Mouse (Mus musculus): ENCODE results near the gene Palm3.
"Not testable (repeated sequence)": the region's sequence is repeated elsewhere in the genome, so short reads cannot be mapped to it uniquely, and the experiment has no call there.

Gene Palm3

DNA sequence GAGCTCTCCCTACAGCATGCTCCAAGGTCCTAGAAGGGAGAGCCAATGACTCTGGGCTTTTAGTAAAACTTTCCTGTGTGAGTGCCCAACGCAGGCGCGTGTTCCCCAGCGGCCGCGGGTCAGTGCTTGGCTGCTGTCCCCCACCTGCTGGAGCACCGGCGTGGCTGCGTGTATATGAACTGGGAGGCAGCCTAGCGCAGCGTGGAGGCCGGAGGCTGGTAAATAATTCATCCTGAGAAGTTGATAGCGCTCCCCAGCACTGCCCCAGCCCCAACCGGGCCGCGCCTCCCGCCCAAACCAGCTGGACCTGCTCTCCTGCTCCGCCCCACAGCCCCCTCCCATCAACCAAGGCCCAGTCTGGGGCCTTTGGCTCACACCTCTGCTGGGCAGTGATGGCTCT lies at the start of gene Palm3:
Palm3 (plus strand) TSS at position 376 of the 400 bp plus-strand sequence.
- no peak for DNase-seq

DNA sequence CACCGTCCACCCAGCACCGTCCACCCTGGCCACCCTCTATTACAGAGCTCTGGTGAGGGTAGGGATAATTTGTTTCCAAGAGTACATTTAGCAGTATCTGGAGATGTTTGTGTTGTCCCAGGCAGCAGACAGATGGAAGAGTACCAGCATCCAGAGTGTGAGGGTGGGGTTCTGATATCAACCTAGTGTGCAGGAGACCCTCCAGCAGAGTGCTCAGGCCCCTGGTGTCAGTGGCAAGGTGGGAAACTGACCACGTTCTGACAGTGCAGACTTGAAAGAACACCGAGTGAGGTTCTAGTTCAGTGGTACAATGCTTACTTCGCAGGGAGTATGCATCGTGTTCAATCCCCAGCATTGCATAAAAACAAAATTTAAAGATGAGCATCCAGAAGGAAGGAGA lies 49.6 kb upstream of the Palm3 start:
- DNase-seq: no peak

DNA sequence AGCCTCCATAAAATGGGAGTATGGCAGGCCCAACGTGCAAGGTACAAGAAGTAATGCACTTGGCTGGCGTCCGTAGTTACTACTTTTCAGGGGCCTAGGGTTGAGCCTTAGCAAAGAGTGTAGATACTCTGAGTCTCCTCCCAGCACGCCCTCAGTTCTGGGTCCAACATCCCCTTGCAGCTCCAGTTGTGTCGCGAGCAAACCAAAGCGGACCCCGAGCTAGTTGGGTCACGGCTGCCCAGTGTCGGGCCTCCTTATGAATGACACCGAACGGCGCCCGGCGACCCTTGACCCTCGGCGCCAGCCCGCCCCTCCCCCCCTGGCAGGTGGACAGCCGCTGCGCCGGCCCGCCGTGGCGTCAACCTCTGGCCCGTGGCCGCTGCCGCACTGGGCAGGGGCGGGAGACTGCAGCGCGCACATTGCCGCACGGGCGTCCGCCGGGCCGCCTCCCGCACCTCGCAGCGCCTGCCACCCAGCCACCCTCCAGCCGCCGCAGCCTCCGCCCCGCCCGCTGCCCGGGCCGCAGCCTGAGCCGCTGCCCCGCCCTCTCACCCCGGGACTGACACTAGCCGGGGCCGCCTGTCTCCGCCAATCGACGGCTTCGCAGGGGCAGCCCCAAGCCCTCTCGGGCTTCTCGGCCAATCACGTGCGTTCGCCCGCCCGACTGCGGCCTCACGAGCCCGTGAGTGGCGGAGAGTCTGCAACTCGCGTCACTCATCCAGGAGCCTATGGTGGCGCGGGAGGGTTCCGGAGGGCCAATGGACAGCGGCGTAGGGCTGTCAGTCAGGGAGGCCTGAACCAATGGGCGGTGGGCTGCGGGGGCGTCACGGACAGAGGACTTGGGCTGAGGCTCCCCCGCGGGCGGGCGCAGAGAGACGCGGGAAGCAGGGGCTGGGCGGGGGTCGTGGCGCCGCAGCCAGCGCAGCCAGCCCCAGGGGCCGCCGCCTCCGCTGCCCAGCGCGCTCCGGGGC lies 48.8 kb upstream of the Palm3 start, which contains the start of gene Prkaca:
Prkaca (plus strand) TSS at position 844 of the 971 bp plus-strand sequence.
- peak; percentile 97 to 99 for DNase-seq

DNA sequence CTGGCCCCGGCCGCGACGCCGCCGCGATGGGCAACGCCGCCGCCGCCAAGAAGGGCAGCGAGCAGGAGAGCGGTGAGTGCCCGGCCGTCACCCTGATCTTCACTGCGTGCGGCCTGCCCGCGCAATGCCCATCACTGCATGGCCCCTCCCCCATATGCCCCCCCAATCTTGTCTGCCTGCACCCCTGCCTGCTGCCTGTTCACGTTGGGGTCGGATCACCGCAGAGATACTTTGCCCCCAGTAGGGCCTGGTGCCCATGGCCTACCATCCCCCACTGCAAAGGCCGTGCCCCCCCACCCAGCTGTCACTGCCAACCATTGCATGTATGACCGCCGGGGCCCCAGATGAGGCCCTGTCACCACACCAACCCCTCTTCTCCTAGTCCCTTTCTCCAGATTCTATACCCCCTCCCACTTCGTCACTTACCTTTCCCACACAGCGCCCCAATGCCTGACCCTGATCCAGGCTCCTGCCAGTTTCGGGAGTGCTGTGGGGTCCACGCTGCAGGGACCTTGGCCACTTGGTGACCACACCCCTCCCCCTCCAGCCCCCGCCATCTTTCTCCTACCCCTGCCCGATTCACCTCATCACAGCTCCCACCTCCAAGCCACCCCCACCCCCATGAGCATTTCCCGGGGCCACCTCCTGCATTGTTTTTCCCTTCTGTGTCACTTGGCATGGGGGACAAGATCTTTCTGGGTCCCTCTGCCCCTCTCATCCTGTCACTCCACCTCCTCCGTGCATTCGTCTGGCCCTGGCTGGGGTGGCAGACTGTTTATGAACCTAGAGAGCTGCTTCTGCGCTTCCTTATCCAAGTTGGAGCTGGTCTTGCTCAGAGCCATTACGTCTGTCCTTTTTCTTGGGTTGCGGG lies 47.9 kb upstream of the Palm3 start:
- peak in 1 of 2 experiments; percentile 55 for DNase-seq

DNA sequence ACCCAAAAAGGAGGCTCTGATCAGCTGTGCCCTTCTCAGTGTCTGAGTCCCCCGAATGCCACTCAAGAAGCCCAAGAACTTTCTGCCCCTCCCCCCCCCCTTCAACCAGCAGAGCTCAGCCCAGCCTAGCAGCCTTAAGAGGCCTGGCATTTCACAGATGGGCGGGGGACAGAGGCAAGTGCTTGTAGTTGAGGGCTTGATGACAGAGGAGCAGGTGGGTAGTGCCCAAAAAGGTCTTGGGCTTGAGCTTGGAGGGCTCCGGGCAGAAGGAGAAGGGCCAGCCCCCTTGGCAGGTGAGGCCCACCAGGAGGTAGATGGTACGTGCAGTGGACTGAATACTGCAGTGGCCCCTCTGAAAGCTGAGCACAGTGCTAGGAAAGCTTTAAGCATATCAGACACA lies 46.8 kb upstream of the Palm3 start:
- no peak for DNase-seq

DNA sequence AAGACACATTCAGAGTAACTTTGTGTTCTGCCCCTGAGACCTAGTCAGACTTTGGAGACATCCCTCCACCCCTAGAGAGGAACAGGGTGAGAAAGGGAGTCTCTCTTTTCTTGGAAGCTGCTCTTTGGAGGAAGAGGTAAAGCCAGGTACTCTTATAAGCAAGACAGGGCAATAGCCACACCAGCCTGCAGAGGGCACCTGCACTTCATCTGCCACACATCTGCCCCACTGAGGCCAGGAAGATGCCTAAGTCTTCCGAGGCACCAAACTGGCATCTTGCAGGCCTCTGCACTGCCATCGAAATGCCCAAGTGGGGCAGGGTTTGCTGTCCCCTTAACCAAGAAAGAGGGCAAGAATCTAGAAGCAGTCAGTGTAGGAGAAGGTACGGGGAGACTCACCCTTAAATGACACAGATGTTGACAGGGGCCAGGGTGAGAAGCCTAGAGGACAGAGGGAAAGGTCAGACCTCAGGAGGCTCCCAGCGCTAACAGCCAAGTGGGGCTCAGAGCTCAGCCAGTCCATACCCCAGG lies 45.1 kb upstream of the Palm3 start:
- DNase-seq: peak; percentile 50 to 54

DNA sequence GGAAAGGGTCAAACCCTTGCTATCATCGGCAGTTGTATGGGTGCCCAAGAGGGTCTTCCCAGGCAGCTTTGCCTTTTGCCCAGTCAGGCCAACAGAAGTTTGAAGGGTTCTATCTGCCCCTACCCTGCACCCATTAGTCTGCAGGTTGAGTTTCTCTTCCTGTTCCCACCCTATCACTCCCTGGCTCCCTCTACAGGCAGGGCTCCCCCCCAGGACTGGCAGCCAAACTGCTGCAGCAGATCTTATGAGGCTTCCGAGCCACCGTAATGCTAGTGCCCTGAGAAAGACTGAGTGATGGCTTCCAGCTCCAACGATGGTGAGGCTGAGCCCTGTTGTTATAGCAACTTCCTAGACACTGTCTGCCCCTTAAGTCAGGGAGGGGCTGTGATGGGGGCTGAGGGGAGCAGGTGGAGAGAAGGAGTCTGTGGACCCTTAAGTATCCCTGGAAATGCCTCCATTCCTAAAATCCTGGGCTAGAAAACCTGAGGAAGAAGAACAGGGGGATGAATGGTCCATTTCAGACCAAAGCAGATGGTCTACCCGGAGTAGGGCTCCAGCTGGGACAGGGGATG lies 44.4 kb upstream of the Palm3 start:
- no peak for DNase-seq

DNA sequence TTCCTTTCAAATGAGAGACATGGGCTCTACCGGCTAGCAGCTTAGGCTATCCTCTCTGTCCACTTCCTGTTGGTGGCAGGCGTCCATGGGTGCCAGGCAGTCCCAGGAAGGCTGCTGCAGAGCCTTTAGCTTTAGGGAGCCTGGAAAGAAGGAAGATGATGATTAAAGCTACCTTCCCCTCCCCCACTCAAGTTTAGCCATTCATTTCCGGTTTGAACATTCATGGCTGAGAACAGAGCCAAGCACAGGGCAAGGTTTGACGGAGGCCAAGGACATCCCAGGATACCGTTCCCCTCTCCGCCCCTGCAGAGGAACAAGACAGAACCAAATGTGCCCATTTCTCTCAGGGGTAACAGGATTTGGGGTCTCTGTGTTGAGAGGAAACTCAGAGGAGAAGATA lies 43.6 kb upstream of the Palm3 start:
- DNase-seq: no peak

DNA sequence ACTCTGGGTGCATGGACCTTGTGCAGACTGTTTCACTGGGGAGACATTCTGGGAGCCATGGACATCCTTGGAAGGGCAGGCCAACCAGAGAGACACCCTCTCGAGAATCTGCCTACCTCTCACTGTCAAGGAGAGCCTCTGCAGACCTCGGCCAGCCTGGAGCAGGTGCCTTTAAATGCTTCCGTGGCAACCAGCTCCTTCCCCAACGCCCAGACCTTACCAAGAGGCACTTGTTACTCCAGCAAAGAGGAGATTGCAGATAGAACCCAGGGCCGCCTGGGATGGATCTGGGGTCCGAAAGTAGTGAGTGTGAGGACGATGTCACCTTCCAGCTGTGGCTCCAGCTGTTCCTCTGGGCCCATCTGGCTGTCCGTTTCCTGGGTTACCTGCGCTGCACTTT lies 43.1 kb upstream of the Palm3 start:
- no peak for DNase-seq

DNA sequence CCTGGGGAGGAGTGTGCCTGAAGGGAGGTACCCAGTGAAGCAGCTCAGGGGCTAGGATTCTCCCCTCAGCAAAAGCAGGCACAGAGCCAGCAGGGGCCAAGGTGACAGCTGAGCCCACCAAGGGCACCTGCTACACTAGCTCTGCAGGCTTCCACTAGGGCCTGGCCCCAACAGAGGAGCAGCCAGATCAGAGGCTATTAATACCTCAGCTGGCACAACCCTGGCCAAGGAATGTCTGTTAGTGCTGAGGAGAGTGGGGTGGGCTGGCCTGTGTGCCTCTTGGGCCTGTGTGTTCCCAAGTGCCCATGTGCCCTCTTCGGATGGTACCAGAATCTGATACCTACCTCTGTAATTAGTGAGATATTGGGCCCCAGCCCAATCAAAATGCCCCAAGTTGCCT lies 41.0 kb upstream of the Palm3 start:
- no peak for DNase-seq

DNA sequence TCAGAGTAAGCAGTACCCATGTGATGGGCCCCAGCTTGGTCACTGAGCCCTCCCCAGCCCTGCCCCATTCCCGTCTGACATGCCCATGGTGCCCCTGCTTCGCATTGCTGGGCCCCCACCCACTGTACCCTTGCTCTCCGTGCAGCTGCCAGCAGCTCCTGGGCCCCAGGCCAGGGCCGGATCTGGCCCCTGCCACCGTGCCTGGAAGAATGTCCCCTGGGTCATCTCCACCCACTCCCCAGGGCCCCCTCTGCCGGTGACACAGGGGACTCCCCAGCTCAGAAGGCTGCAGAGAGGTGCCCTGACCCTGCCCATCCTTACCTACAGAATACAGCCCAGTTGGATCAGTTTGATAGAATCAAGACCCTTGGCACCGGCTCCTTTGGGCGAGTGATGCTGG lies 40.4 kb upstream of the Palm3 start:
- DNase-seq: no peak

DNA sequence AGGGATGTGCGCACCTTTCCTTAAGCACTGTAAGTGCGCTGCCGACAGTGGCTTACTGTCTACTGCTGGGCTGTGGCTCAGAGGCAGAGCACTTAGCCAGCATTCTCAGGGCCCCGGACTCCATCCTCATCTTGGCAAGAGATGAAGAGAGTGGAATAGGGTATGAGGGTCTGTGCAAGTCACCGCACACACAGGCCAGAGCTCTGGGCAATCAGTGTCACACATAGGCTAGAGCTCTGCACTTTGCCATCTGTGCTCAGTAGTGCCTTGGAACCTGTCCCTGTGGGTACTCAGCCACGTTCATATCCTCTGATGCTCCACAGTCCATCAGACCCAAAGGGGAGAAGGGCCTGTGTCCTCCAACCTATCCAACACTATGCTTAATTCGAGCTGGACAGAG lies 39.7 kb upstream of the Palm3 start:
- no peak for DNase-seq

DNA sequence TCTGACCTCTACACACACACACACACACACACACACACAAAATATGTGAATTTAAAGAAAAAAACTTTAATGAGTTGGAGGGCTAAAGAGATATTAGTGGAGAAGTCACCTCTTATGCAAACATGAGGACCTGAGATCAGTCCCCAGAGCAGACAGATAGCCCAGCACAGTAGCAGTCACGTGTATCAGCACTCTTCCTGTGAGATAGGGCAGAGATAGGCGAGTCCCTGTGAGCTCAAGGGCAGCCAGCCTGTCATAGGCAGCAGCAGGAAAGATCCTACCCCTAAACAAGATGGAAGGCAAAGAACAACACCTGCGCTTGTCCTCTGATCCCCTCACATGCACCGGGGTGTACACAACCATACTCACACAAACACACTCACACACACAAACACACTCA lies 38.8 kb upstream of the Palm3 start:
- no peak for DNase-seq

DNA sequence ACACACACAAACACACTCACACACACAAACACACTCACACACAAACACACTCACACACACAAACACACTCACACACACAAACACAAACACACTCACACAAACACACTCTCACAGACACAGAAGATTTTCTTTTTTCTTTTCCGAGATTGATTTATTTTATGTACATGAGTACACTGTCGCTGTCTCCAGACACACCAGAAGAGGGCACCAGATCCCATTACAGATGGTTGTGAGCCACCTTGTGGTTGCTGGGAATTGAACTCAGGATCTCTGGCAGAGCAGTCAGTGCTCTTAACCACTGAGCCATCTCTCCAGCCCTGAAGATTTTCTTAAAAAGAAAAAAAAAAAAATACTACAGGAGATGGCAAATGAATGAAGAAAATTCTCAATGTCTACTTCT lies 38.0 kb upstream of the Palm3 start:
- DNase-seq: not testable (repeated sequence)

DNA sequence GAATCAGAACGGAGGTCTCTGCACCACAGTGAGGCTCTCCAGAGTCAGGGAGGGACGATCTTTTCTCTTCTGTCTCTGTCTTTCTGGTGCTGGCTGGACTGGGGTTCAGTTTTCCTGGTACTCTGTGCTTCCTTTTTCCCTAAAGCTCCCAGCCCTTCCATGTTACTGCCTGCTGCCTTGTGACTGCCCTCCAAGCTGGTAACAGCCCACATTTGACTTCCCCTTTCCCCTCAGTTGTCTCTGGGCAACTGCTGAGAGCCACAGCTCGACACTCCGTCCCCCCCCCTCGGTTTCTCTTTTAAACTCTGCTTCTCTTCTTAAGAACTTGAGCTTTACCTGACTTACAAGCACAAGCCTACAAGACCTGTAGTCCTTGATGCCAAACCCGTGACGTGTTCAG lies 32.0 kb upstream of the Palm3 start:
- DNase-seq: no peak

DNA sequence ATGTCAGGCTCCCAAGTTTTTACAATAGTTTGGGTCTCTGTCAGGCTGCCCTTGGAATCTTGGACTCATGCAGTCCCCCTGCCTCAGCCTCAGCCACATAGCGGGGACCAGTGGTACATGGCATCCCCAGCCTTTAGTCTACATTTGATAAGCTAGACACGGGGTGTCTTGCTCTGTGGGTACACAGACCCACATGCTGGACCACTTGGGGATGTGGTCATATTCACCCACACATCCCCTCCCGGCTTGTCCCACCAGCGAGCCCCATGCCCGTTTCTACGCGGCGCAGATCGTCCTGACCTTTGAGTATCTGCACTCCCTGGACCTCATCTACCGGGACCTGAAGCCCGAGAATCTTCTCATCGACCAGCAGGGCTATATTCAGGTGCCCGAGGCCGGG lies 31.1 kb upstream of the Palm3 start:
- DNase-seq: no peak

DNA sequence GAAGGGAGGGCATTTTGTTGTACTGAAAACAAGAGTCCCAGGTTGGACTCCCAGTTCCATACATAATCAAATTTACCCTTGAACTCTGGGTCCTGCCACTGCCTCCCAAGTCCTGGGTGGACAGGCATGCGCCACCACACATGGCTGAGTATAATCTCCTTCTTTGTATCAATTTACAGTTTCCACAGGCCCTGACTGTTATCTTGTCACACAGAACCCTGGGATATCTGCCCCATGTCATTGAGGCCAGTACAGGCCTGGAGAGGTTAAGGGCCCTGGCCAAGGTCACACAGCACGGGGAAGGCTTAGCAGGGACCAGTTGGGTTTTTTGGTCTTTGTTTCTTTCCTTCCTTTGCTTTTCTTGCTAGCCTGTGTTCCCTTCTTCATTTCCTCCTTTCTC lies 28.8 kb upstream of the Palm3 start:
- no peak for DNase-seq

DNA sequence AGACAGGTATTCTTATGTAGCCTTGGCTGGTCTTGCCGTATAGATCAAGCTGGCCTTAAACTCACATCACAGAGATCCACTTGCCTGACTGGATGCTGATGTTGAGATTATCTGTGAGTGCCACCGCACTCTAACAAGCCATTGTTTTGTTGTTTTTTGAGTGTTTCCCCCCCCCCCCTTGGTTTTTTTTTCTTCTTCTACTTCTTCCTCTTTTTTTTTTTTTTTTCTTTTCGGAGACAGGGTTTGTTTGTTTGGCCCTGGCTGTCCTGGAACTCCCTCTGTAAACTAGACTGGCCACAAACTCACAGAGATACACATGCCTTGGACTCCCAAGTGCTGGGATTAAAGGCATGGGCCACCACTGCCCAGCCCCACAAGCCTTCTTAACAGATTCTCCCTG lies 27.2 kb upstream of the Palm3 start:
- no peak for DNase-seq

DNA sequence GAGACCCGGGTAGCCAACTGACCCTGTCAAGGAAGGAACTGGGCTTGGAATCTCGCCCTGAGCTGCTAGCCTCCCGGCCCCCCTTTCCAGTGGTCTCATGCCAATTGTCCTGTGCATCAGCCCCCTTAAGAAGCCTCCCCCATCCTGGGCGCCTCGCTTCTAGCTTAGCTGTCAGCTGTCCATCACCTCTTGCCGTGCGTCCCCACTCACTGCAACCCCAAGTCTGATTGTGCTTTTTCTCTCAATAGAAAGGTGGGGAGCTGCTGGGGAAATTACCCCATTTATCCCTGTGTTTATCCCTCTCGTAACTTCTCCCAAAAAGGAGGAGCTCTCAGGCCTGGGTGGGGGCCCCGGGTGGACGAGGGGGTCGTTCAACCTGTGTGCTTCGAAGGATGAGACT lies 25.3 kb upstream of the Palm3 start:
- DNase-seq: no peak

DNA sequence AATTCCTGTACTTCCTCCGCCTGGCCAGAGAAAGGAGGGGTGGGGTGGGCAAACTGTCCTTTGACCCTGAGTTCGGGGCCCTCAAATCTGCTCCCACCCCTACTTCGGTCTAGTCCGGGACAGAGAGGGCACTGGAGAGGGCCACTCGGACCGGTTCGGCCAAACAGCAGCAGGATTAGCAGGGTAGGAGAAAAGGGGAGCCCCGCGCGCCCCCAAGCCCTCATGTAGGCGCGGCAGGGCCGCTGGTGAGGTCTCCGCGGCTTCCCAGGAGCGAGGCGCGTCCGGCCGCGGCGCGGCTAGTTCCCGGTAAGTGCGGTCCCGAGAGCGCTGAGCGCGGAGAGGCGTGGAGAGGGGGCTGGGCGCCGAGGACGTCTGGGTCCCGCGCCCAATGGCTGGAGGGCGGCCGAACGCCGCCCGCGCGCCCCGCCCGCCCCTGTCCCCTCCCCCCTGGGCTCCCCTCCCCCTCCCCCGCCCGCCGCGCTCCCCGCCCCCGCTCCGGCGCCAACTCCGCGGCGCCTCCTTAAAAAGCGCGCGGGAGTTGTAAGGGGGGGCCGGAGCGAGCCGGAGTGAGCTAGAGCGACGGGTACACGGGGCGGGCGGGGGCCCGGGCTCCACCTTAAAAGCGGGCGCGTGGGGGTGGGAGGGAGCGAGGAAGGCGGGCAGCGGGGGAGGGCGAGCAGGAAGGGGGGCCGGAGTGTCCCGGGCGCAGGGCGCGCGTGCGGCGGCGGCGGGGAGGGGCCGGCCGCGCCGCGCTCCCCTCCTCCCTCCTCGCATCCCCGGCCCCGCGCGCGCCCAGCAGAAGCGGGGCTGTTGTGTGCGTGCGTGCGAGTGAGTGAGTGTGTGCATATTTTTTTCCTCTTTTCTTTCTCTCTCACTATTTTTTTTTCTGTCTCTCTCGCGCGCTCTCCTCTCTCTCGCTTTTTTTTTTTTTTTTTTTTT lies 24.4 kb upstream of the Palm3 start:
- DNase-seq: peak; percentile 73 to 83

DNA sequence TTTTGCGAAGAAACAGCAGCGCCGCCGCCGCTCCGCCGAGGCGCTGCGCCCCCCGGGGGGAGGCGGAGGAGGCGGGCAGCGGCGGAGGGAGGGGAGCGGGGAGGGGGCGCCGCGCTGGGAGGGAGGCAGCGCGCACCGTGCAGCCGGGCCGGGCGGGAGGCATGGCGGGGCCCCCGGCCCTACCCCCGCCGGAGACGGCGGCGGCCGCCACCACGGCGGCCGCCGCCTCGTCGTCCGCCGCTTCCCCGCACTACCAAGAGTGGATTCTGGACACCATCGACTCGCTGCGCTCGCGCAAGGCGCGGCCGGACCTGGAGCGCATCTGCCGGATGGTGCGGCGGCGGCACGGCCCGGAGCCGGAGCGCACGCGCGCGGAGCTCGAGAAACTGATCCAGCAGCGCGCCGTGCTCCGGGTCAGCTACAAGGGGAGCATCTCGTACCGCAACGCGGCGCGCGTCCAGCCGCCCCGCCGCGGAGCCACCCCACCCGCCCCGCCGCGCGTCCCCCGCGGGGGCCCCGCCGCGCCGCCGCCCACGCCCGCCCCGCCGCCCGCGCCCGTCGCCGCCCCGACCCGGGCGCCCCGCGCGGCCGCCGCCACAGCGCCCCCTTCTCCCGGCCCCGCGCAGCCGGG lies 23.6 kb upstream of the Palm3 start, which contains the start of gene Samd1:
Samd1 (plus strand) TSS at position 162 of the 631 bp plus-strand sequence.
- peak; percentile 50 to 69 for DNase-seq
